7 mouse cellular contexts compared by ENCODE assay signal in the genomic region with DNA sequence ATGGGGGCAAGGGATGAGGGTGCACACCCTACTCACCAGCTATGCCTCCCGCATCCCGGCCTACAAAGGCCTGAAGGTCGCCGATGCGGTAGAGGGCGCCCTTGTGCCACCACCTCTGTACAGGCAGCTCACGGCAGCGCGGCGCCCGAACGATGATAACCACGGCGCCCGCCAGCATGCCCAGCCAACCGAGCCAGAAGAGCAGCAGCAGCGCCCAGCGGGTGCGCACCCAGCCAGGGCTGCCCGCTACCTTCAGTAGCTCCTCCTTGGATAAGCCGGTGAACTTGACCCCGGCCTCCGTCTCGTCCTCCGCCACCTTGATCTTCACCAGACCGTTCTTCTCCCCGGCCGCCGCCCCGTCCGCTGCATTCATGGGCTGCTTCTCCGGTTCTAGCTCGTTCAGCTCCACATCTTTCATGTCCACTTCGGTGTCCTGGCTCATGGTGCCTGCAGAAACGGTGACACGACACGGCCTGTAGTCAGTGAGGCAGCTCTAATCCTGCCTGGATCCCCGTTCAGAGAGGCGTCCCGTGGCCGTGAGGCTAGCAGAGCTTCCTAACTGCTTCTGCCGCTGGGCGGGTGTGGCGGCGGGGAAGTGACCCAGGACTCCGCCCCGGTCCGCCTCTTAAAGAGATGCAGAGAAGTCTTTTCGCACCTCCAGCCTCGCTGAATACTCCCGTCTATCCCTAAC. TPM values are rescaled to one million over a fixed set of nuclear protein-coding genes. Genes with fewer than 3 reads are reported as not detected.
DNase-seq lines count a peak whose midpoint lies in the region; ATAC-seq and TF ChIP-seq lines count a peak whose summit lies in the region.

No protein-coding gene starts in this region.

- H3K4me1 ChIP-seq in embryonic facial prominence, embryonic 11.5 days (ENCODE audit: control insufficient read depth, insufficient read depth, low read length) = 0 out of 2 replicates have a peak, but pooled peaks cover 3% of the 10 kb centered on the region
- peaks cover 9% of the 10 kb centered on the region; the same call in 1 of the 2 replicates for H3K4me1 ChIP-seq in kidney, adult 2 months (ENCODE audit: control insufficient read depth, insufficient read depth, low read length)
- H3K4me1 ChIP-seq in limb, embryonic 11.5 days (ENCODE audit: control insufficient read depth, insufficient read depth, low read length) = peaks cover 7% of the 10 kb centered on the region
- H3K4me1 ChIP-seq in midbrain, embryonic 13.5 days (replicated peaks) = peaks cover 33% of the 10 kb centered on the region
- peaks cover 32% of the 10 kb centered on the region; the same call in 1 of the 2 replicates for H3K4me1 ChIP-seq in small intestine, adult 2 months (ENCODE audit: control insufficient read depth, insufficient read depth, insufficient read length, low read length)

- WGBS in embryonic facial prominence, embryonic 11.5 days = under 1% methylated on average over 50 of the region's 51 CpGs
- under 1% methylated on average over 51 of the region's 51 CpGs for WGBS in kidney, adult 2 months
- WGBS in limb, embryonic 11.5 days = under 1% methylated on average over 51 of the region's 51 CpGs
- under 1% methylated on average over 51 of the region's 51 CpGs for WGBS in midbrain, embryonic 13.5 days
- whole genome bisulfite sequencing in small intestine, adult 2 months = under 1% methylated on average over 51 of the region's 51 CpGs

- H3K9ac ChIP-seq in embryonic facial prominence, embryonic 11.5 days (replicated peaks; ENCODE audit: low read length) = peak overlapping the region; percentile 90
- peak overlapping the region; percentile 89 for H3K9ac ChIP-seq in limb, embryonic 11.5 days (ENCODE audit: low read length)
- peak overlapping the region; percentile 81 for H3K9ac ChIP-seq in midbrain, embryonic 13.5 days (replicated peaks)

- peak; percentile 99 for TF ChIP-seq POLR2A in kidney, adult 2 months (IDR thresholded peaks at IDR 0.05; ENCODE audit: low read depth, low read length)
- TF ChIP-seq POLR2A in small intestine, adult 2 months (IDR thresholded peaks at IDR 0.05; ENCODE audit: low read depth, low read length) = peak; percentile 99

- H3K4me3 ChIP-seq in embryonic facial prominence, embryonic 11.5 days (ENCODE audit: low read depth, low read length) = peak overlapping the region; percentile 80
- H3K4me3 ChIP-seq in kidney, adult 2 months (ENCODE audit: insufficient read depth, low read depth, low read length) = peak overlapping the region; percentile 81
- H3K4me3 ChIP-seq in limb, embryonic 11.5 days (ENCODE audit: low read depth, low read length) = peak overlapping the region; percentile 95
- H3K4me3 ChIP-seq in midbrain, embryonic 13.5 days (replicated peaks) = peak overlapping the region; percentile 67
- peak overlapping the region; percentile 69 for H3K4me3 ChIP-seq in small intestine, adult 2 months (ENCODE audit: low read depth, low read length)

- peak; percentile 94 for DNase-seq in adrenal gland, postnatal 25 days
- DNase-seq in embryonic facial prominence, embryonic 11.5 days (ENCODE audit: low spot score) = peak; percentile 90
- DNase-seq in heart, adult 18-20 months = peak; percentile 95 to 96
- DNase-seq in kidney, adult 2 months = peak; percentile 96
- DNase-seq in limb, embryonic 11.5 days (ENCODE audit: low spot score) = peak; percentile 95

- H3K4me2 ChIP-seq in embryonic facial prominence, embryonic 11.5 days (ENCODE audit: low read depth, low read length) = peak overlapping the region; percentile 65
- peak overlapping the region; percentile 70 for H3K4me2 ChIP-seq in limb, embryonic 11.5 days (ENCODE audit: low read depth, severe bottlenecking)
- peak overlapping the region; percentile 63 for H3K4me2 ChIP-seq in midbrain, embryonic 13.5 days (replicated peaks)

- H3K27ac ChIP-seq in embryonic facial prominence, embryonic 11.5 days (replicated peaks; ENCODE audit: low read depth, low read length) = peak overlapping the region; percentile 83
- H3K27ac ChIP-seq in kidney, adult 2 months (ENCODE audit: insufficient read depth, low read depth, low read length) = peak overlapping the region; percentile 83
- H3K27ac ChIP-seq in limb, embryonic 11.5 days (replicated peaks; ENCODE audit: low read depth, low read length) = peak overlapping the region; percentile 77
- H3K27ac ChIP-seq in midbrain, embryonic 13.5 days = peak overlapping the region; percentile 92
- H3K27ac ChIP-seq in small intestine, adult 2 months (ENCODE audit: insufficient read depth, low read depth, low read length) = peak overlapping the region; percentile 84

- ATAC-seq in embryonic facial prominence, embryonic 11.5 days (replicated peaks; ENCODE audit: insufficient number of reproducible peaks, low FRiP score, low TSS enrichment, low read depth) = peak; percentile 94
- ATAC-seq in limb, embryonic 11.5 days (ENCODE audit: insufficient number of reproducible peaks, low FRiP score, low TSS enrichment, low read depth) = peak; percentile 90
- ATAC-seq in midbrain, embryonic 13.5 days = peak; percentile 97

- H3K27me3 ChIP-seq in embryonic facial prominence, embryonic 11.5 days (ENCODE audit: control insufficient read depth, insufficient read depth, low read length) = no peaks in the 10 kb centered on the region
- no peaks in the 10 kb centered on the region for H3K27me3 ChIP-seq in kidney, adult 2 months (replicated peaks; ENCODE audit: control insufficient read depth, insufficient read depth, low read length)
- no peaks in the 10 kb centered on the region for H3K27me3 ChIP-seq in limb, embryonic 11.5 days (ENCODE audit: control insufficient read depth, insufficient read depth, low read length)
- H3K27me3 ChIP-seq in midbrain, embryonic 13.5 days = no peaks in the 10 kb centered on the region
- H3K27me3 ChIP-seq in small intestine, adult 2 months (ENCODE audit: control insufficient read depth, insufficient read depth, low read length) = no peaks in the 10 kb centered on the region

- no peaks in the 10 kb centered on the region for H3K9me3 ChIP-seq in embryonic facial prominence, embryonic 11.5 days (replicated peaks; ENCODE audit: control insufficient read depth, low read length)
- no peaks in the 10 kb centered on the region for H3K9me3 ChIP-seq in limb, embryonic 11.5 days (ENCODE audit: control insufficient read depth, low read length)
- no peaks in the 10 kb centered on the region for H3K9me3 ChIP-seq in midbrain, embryonic 13.5 days

- TF ChIP-seq CTCF in kidney, adult 2 months (conservative IDR thresholded peaks at IDR 0.05; ENCODE audit: insufficient read depth, insufficient read length, low read depth, low read length) = peak; percentile 72
- peak; percentile 61 for TF ChIP-seq CTCF in small intestine, adult 2 months (IDR thresholded peaks at IDR 0.05; ENCODE audit: extremely low read depth, insufficient read length, insufficient replicate concordance, low read depth, low read length)

- H3K36me3 ChIP-seq in embryonic facial prominence, embryonic 11.5 days (replicated peaks; ENCODE audit: control insufficient read depth, insufficient read depth, low read depth, low read length) = peaks cover 7% of the 10 kb centered on the region
- H3K36me3 ChIP-seq in kidney, adult 2 months (ENCODE audit: control insufficient read depth, insufficient read depth, low read length) = peaks cover 3% of the 10 kb centered on the region; the same call in 1 of the 2 replicates
- H3K36me3 ChIP-seq in limb, embryonic 11.5 days (ENCODE audit: control insufficient read depth, insufficient read depth, low read length) = peaks cover 21% of the 10 kb centered on the region
- peaks cover 31% of the 10 kb centered on the region for H3K36me3 ChIP-seq in midbrain, embryonic 13.5 days
- H3K36me3 ChIP-seq in small intestine, adult 2 months (ENCODE audit: control insufficient read depth, insufficient read depth, low read length) = peaks cover 33% of the 10 kb centered on the region

RNA-seq across cellular contexts. Expression of a gene that starts 9.7 kb away (rescaled TPM):
- total RNA-seq in adrenal gland, postnatal 25 days (2021) = 269 and 403 TPM in 2 replicates
- polyA plus RNA-seq in embryonic facial prominence, embryonic 11.5 days (2014; fragmentation: Nextera tagmentation; extraction: Ambion mirVana) = 120 and 125 TPM in 2 replicates
- 10 to 100 TPM; 42.4 to 48.1 TPM for total RNA-seq in heart, adult 18-20 months (2021)
- 560 and 573 TPM in 2 replicates for polyA plus RNA-seq in kidney, adult 2 months (2012; rRNA removed)
- polyA plus RNA-seq in limb, embryonic 11.5 days (2014; fragmentation: Nextera tagmentation; extraction: Ambion mirVana) = 108 and 114 TPM in 2 replicates
- polyA plus RNA-seq in midbrain, embryonic 13.5 days (2015; fragmentation: Nextera tagmentation; extraction: Ambion mirVana) = 151 and 153 TPM in 2 replicates
- 132 and 391 TPM in 2 replicates for polyA plus RNA-seq in small intestine, adult 2 months (2012; rRNA removed)

RNA-seq across cellular contexts. Expression of a gene that starts 22.2 kb away (rescaled TPM):
- 52.0 and 57.7 TPM in 2 replicates for total RNA-seq in adrenal gland, postnatal 25 days (2021)
- 91.0 and 92.3 TPM in 2 replicates for polyA plus RNA-seq in embryonic facial prominence, embryonic 11.5 days (2014; fragmentation: Nextera tagmentation; extraction: Ambion mirVana)
- total RNA-seq in heart, adult 18-20 months (2021) = 10 to 100 TPM; 18.8 to 22.3 TPM
- 28.2 and 29.3 TPM in 2 replicates for polyA plus RNA-seq in kidney, adult 2 months (2012; rRNA removed)
- 92.9 and 100 TPM in 2 replicates for polyA plus RNA-seq in limb, embryonic 11.5 days (2014; fragmentation: Nextera tagmentation; extraction: Ambion mirVana)
- 89.1 and 93.4 TPM in 2 replicates for polyA plus RNA-seq in midbrain, embryonic 13.5 days (2015; fragmentation: Nextera tagmentation; extraction: Ambion mirVana)
- polyA plus RNA-seq in small intestine, adult 2 months (2012; rRNA removed) = 12.1 and 17.5 TPM in 2 replicates

RNA-seq across cellular contexts. Expression of a gene that starts 27.1 kb away (rescaled TPM):
- 2.6 and 2.8 TPM in 2 replicates for total RNA-seq in adrenal gland, postnatal 25 days (2021)
- polyA plus RNA-seq in embryonic facial prominence, embryonic 11.5 days (2014; fragmentation: Nextera tagmentation; extraction: Ambion mirVana) = 1.1 and 1.8 TPM in 2 replicates
- total RNA-seq in heart, adult 18-20 months (2021) = under 1 TPM in 1 of 2 experiments, not detected in 1; 0.72 TPM
- polyA plus RNA-seq in kidney, adult 2 months (2012; rRNA removed) = 0.39 TPM in 1 of 2 replicates, not detected in the other
- 0.99 and 1.8 TPM in 2 replicates for polyA plus RNA-seq in limb, embryonic 11.5 days (2014; fragmentation: Nextera tagmentation; extraction: Ambion mirVana)
- 2.2 and 2.5 TPM in 2 replicates for polyA plus RNA-seq in midbrain, embryonic 13.5 days (2015; fragmentation: Nextera tagmentation; extraction: Ambion mirVana)
- polyA plus RNA-seq in small intestine, adult 2 months (2012; rRNA removed) = not detected in 2 replicates

RNA-seq across cellular contexts. Expression of a gene that starts 27.8 kb away (rescaled TPM):
- total RNA-seq in adrenal gland, postnatal 25 days (2021) = 92.3 and 106 TPM in 2 replicates
- polyA plus RNA-seq in embryonic facial prominence, embryonic 11.5 days (2014; fragmentation: Nextera tagmentation; extraction: Ambion mirVana) = 107 and 110 TPM in 2 replicates
- 10 to 100 TPM; 21.3 to 27.1 TPM for total RNA-seq in heart, adult 18-20 months (2021)
- 51.4 and 59.4 TPM in 2 replicates for polyA plus RNA-seq in kidney, adult 2 months (2012; rRNA removed)
- polyA plus RNA-seq in limb, embryonic 11.5 days (2014; fragmentation: Nextera tagmentation; extraction: Ambion mirVana) = 125 and 127 TPM in 2 replicates
- 121 and 127 TPM in 2 replicates for polyA plus RNA-seq in midbrain, embryonic 13.5 days (2015; fragmentation: Nextera tagmentation; extraction: Ambion mirVana)
- polyA plus RNA-seq in small intestine, adult 2 months (2012; rRNA removed) = 31.7 and 65.9 TPM in 2 replicates

RNA-seq across cellular contexts. Expression of a gene that starts 43.4 kb away (rescaled TPM):
- 128 and 179 TPM in 2 replicates for total RNA-seq in adrenal gland, postnatal 25 days (2021)
- polyA plus RNA-seq in embryonic facial prominence, embryonic 11.5 days (2014; fragmentation: Nextera tagmentation; extraction: Ambion mirVana) = 230 and 238 TPM in 2 replicates
- total RNA-seq in heart, adult 18-20 months (2021) = 10 to 100 TPM; 31.6 to 35.6 TPM
- 84.0 and 89.7 TPM in 2 replicates for polyA plus RNA-seq in kidney, adult 2 months (2012; rRNA removed)
- polyA plus RNA-seq in limb, embryonic 11.5 days (2014; fragmentation: Nextera tagmentation; extraction: Ambion mirVana) = 228 and 247 TPM in 2 replicates
- 195 and 206 TPM in 2 replicates for polyA plus RNA-seq in midbrain, embryonic 13.5 days (2015; fragmentation: Nextera tagmentation; extraction: Ambion mirVana)
- 13.3 and 25.4 TPM in 2 replicates for polyA plus RNA-seq in small intestine, adult 2 months (2012; rRNA removed)

Comparison
In these comparisons a context has a peak if more than half of its experiments do, and no peak if none do; other contexts are left out.
1. Peak in every context shown above with its lines: DNase-seq, ATAC-seq, H3K4me3 ChIP-seq and H3K27ac ChIP-seq.